Mouse (Mus musculus) urinary bladder, postnatal 36 days (tissue): ENCODE measurements around the gene Tpst1.
A peak's percentile ranks its signal among the peaks of the same experiment; 100 is the strongest.

Experiments used
- DNase-seq, 2 experiments: peaks; one replicate each; pipeline ENCODE4 v3.0.0; 2022; ENCODE audit warnings: low spot score in 2 of 2, mixed read lengths in 1 of 2

Tpst1 gene

GRCm38 (mm10) chr5:130089626-130090393 is 16.7 kb downstream of the Tpst1 start:
- DNase-seq, result peak; percentile 33 to 40

- DNase-seq, result no peak
These were observed 23.6 kb downstream of the Tpst1 start for GRCm38 (mm10) chr5:130096754-130097153.

- DNase-seq, result no peak
These were observed 24.7 kb downstream of the Tpst1 start for GRCm38 (mm10) chr5:130097837-130098236.

- no peak for DNase-seq
These were observed 28.6 kb downstream of the Tpst1 start for GRCm38 (mm10) chr5:130101724-130102123.

GRCm38 (mm10) chr5:130109348-130109747 is 36.2 kb downstream of the Tpst1 start:
- DNase-seq, result no peak

- DNase-seq, result no peak
These were observed 37.7 kb downstream of the Tpst1 start for GRCm38 (mm10) chr5:130110632-130111464.

GRCm38 (mm10) chr5:130112653-130113052 is 39.5 kb downstream of the Tpst1 start:
- DNase-seq, result no peak

GRCm38 (mm10) chr5:130116116-130116515 is 43.0 kb downstream of the Tpst1 start:
- DNase-seq, result no peak

GRCm38 (mm10) chr5:130116857-130117256 is 43.7 kb downstream of the Tpst1 start:
- no peak for DNase-seq

- no peak for DNase-seq
These were observed 44.8 kb downstream of the Tpst1 start for GRCm38 (mm10) chr5:130117932-130118331.

- no peak for DNase-seq
These were observed 46.1 kb downstream of the Tpst1 start for GRCm38 (mm10) chr5:130119236-130119635.

GRCm38 (mm10) chr5:130120070-130120736 is 47.1 kb downstream of the Tpst1 start:
- DNase-seq, result no peak

- peak in 1 of 2 experiments; percentile 48 for DNase-seq
These were observed 47.8 kb downstream of the Tpst1 start for GRCm38 (mm10) chr5:130120904-130121303.

GRCm38 (mm10) chr5:130122355-130122754 is 49.2 kb downstream of the Tpst1 start:
- DNase-seq, result no peak

- no peak for DNase-seq
These were observed 51.1 kb downstream of the Tpst1 start for GRCm38 (mm10) chr5:130124271-130124670.

GRCm38 (mm10) chr5:130128686-130129523 is 55.8 kb downstream of the Tpst1 start:
- DNase-seq, result no peak

GRCm38 (mm10) chr5:130129524-130129793 is 56.3 kb downstream of the Tpst1 start:
- no peak for DNase-seq

- DNase-seq, result no peak
These were observed 63.5 kb downstream of the Tpst1 start for GRCm38 (mm10) chr5:130136597-130136996.

GRCm38 (mm10) chr5:130139393-130139792 is 66.3 kb downstream of the Tpst1 start:
- DNase-seq, result peak; percentile 78 to 80

- no peak for DNase-seq
These were observed 68.0 kb downstream of the Tpst1 start for GRCm38 (mm10) chr5:130141138-130141537.

GRCm38 (mm10) chr5:130142041-130142440 is 68.9 kb downstream of the Tpst1 start:
- DNase-seq, result no peak

GRCm38 (mm10) chr5:130143101-130143500 is 70.0 kb downstream of the Tpst1 start:
- DNase-seq, result no peak
